Mouse (Mus musculus) lung, adult 18-20 months (tissue): ENCODE measurements around the gene Tmem164.
"Not testable (repeated sequence)": the region's sequence is repeated elsewhere in the genome, so short reads cannot be mapped to it uniquely, and the experiment has no call there.

ENCODE experiments used
- DNase-seq, 2 experiments: peaks; one replicate each; pipeline ENCODE4 v3.0.0; 2022; ENCODE audit warnings: mixed read lengths in 2 of 2

The Tmem164 gene

DNA sequence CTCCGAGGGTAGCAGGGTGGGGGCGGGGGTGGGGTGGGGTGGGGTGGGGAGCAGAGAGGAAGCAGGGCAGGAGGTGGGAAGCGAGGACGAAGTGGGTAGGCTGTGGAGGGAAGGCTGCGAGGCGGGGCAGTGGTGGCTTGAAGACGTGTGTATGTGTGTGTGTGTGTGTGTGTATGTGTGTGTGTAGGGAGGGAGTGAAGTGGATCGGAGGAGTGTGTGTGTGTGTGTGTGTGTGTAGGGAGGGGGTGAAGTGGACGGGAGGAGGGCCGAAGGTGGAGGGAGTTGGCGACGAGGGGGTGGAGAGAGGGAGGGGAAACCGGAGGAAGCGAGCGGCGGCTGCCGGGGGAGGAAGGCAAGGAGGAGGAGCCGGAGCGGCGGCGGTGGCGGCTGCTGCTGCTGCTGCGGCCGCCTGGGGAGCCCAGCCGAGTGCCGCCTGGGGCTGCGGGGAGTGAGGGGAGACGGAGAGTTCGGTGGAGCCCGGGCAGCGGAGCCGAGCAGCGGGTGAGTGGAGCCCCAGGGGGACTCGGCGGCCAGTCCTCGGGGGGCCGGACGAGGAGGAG lies at the start of gene Tmem164:
Gene Tmem164 (plus strand): TSS at position 351 of the 560 bp plus-strand sequence.
- DNase-seq, result peak; percentile 87 to 89

GRCm38 (mm10) chrX:142632990-142633389 lies 48.2 kb upstream of the Tmem164 start:
- not testable (repeated sequence) for DNase-seq

DNA sequence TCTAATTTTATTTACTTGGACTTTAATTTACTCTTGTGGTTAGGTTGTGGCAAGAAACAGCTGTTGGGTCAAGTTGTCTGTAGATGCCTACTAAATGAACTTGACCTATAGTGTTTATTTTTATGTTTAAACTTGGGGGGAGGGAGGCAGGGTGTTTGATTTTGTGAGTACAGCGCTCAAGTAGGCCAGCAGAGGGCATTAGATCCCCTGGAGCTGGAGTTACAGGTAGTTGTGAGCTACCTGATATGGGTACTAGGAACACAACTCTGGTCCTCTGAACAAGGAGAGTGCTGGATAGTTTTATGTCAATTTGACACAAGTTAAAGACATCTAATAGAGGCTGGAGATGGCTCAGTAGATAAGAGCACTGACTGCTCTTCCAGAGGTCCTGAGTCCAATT lies 34.0 kb upstream of the Tmem164 start:
- no peak for DNase-seq

DNA sequence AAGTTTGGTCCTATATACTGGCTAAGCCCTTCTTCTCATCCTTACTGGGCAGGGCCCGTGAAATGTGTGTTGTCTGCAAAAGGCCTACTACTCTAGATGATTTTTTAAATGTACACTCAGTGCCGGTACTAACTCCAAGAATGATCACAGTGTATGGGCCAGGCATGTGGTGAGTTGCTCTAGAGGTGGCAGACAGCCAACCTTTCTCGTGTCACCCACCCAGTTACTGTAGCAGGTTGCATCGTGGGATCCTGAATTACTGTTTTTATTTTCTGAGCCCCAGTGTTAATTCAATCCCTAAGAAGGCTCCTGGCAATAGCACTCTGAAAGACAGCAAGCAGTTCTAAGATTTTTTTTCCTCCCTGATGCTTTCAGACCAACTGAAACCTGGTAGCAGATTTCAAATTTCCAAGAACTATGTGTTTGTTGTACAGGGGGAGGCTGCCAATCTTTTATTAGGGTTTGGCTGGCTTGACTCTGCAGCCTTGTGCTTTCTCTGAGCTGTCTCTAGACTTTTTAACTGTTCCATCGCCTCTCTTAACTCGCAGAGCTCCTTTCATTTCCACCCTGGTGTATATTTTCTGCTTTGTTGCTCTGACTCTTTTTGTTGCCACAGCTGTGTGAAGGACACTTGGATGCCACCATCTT lies 31.0 kb upstream of the Tmem164 start:
- DNase-seq, result no peak

GRCm38 (mm10) chrX:142664704-142665422 lies 16.3 kb upstream of the Tmem164 start:
- no peak for DNase-seq

DNA sequence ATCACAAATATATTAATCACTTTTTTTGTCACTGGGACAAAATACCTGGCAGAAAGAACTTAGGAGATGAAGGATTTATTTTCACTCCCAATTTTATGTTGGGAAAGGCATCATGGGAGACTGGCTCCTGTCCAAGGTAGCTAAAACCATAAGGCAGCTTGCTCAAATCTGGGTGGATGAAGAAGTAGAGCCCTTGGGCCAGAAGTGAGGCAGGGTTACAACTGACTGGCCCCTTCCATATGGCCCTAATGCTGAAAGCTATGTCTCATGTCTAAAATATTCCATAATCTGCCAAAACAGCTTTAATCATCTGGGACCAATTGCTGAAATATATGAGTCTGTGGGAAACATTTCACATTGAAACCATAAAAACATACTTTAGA lies 15.8 kb upstream of the Tmem164 start:
- DNase-seq, result no peak

DNA sequence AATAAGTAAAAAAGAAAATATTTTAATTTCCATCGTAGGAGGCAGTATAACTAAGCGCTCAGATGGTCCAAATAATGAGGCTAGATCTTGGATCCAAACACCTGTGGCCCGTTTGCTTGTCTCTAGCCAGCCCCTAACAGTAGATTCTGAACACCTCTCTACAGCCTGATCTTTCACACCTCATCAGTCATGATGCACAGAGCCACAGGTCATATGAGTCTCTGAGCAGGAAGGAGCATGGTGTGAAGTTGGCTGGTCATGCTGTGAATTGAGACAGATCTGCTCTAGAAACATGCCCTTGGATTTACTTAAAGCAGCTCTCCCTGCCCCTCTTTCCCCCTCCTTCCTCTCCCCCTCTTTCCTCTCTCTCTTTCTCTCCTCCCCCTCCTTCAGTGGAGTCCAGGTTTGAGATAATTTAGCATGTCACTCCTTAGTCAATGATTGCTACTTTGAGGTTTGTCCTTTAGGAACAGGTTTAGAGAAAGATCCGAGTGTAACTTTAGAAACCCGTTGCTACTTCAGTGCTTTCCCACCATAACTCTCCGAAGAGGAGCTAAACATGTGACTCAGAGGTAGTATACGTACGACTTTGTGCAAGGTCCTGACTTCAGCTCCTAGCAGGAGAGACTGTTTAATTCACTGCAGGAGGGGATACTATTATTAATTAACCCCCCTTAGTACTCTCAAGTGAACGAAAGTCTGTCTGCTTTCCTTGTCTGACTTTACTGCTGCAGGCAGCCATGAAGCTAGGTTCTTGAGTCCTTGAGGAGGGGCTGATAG lies 11.7 kb upstream of the Tmem164 start:
- no peak for DNase-seq

DNA sequence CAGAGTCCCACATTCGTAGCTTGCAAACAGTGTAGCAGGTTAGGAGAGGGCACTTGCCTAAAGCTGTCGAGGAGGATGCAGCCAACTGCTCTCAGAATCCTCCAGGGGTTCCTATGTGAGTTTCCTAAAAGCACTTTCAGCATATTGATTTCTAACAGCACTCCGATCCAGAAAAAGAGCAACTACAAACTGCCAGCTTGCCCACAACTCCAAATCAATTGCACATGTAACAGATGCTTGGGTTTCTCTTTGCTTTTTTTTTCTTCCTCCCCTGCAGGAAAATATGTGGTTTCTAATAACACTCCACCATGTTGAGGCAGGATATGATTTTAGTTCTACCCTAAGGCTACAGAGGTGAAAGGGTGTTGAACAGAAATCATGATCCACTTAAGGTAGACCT lies 11.1 kb upstream of the Tmem164 start:
- no peak for DNase-seq

DNA sequence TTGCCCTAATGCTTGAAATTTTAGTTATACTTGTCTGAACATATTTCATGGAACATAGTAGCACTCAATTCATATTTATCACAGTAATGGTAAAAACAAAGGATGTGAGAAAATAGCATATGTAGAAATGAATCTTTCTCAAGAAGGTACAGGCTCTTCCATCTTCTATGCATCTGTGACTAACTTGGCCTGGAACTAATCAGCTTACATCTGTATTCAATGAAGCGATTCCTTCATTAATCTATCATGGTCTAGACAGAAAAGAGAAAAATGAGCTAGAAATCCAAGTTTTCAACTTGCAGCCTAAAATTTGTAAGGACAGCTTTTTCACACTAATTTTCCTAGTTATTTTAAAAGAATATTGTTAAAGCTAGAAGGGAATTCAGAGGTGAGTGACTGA lies 10.1 kb upstream of the Tmem164 start:
- no peak for DNase-seq

DNA sequence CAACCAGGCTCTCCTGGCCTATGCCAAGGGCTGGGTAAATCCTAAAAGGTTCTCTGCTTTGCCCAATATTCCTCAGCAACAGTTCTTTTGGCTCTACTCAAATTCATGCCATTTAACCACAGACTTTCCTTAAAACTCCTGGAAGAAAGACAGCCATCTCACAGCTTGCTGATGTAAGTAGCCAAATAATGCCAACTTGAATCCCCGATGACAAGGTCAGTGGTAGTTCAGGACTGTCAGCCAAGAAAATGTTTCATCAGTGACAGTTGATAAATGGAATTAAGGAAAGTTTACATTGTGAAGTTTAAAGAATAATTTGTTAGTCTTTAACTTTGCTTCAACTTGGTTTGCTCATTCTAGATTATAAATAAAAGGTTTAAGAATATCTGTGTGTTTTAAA lies 8.5 kb upstream of the Tmem164 start:
- DNase-seq, result no peak

DNA sequence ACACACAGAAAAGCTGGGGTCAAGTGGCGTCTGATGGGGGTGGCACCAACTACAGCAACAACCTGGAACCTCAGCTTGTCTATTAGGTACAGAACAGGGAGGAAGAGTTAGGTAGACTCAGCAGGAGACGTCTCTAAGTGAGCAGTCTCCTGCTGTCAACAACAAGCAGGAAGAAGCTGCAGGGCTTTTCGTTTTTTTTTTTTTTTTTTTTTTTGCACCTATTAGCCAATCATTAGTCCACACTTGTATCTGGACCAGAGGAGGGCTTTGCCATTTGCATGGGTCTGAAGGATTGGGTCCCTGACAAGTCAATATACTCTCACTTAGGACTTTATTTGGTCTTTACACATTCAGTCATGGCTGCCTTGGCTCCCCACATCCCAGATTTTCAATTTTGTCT lies 4.0 kb upstream of the Tmem164 start:
- no peak for DNase-seq

- no peak for DNase-seq
Measured at GRCm38 (mm10) chrX:142678499-142679474, 2.4 kb upstream of the Tmem164 start.

- DNase-seq, result no peak
Measured at GRCm38 (mm10) chrX:142679502-142680250, 1.5 kb upstream of the Tmem164 start.

DNA sequence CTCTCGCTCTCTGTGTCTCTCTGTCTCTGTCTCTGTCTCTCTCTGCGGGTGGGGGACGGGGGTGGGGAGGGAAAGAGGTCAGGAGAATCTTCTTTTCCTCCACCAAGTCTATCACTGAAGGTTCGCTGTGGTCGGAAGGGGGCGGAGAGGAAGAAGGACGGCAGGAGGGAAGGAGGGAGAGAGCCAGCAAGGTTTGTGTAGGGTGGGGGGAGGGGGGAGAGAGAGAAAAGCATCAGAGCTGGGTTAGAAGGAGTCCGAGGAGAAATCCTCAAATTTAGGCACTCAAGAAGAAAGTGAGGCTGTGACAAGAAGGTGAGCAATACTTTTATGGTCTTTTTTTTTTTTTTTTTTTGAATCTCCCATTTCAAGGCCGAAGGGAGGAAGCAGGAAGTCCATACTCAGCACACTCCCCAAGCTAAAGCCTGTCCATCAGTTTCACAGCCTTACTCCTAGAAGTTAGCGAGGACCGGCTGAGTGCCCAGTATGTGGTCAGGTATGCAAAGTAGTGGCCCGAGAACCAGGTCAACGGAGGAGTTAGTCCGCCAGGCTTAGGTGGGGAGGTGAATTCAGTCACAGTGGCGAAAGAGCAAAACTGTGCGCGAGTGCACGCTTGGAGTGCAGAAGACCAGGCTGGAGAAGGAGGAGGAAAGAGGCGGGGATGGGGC lies 683 bp upstream of the Tmem164 start:
- no peak for DNase-seq

DNA sequence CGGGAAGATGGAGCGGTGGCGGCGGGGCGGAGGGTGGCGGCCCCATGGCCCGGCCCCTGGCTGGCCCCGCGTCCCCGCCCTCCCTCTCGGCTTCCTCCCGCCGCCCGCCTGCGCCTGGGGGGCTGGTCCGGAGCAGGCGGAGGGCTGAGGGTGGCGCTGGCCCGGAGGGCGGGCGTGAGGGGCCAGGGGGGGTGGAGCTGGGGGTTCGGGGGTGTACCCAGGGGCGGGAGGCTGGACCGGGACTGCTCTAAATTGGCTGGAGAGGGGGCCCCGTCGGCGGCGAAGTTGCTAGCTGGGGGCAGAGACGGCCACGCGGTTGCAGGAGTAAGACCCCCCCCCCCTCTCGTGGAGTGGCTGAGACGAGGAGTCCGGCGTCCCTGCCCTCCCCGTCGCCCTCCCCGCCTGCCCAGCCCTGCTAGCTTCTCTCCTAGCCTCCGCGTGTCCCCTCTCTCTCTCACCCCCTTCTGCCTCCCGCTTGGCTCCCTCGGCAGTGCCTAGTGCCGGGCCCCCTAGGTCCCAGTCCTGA lies 473 bp downstream of the Tmem164 start:
- DNase-seq, result peak; percentile 70 to 73

- peak; percentile 21 to 47 for DNase-seq
Measured at GRCm38 (mm10) chrX:142682176-142682820, 1.1 kb downstream of the Tmem164 start.

DNA sequence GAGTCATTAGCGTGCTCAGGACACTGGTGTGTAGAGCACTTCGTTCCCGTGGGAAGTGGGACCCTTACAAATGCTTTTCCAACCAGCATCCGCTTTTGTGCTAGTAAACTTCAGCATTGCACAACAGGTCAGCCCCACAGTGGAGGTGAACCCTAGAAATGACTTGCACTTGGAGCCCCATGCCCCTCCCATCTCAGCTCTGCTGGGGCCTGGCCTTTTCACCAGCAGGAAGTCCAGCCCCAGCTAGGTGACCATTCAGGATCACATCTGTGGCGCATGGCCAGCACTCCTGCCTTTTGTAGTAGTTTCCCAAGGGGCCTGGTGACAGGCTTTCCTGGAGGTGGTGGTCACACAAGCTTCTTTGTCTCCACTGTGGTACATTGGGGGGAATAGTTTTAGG lies 1.8 kb downstream of the Tmem164 start:
- peak; percentile 62 to 71 for DNase-seq

DNA sequence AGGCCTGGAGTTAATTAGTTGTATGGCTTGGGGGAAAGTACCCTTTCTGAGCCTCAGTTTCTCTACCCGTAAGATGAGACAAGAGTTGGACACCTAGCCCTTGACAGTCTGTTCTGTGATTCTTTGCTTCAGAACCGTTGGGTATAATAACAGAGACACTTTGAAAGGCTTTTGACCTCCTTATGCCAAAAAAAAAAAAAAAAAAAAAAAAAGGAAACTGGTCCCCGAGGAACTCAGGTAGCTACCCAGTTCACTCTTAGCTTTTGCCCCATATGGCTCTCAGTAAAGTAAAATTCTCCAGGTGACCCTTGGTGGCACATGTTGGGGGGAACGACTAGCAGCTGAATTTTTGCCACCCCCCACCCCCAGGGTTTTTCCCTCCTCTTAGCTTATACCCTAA lies 3.5 kb downstream of the Tmem164 start:
- DNase-seq, result no peak

DNA sequence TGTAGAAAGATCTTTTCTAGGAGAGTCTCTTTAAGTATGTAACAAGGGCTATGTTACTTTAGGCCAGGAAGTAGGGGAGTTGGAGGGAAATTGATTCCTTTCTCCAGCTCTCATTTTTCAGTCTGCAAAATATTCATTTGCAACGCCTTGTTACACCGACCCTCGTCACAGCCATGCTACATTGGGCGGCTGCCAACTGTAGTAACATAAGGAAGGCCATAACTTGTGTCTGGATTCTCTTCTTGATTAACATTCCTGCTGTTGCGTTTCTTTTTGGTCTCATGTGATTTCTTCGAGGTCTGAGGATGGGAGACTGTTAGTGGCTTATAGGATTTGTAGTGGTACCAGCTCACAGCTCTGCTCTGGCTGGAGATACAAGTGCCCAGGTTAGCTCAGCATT lies 4.5 kb downstream of the Tmem164 start:
- no peak for DNase-seq

DNA sequence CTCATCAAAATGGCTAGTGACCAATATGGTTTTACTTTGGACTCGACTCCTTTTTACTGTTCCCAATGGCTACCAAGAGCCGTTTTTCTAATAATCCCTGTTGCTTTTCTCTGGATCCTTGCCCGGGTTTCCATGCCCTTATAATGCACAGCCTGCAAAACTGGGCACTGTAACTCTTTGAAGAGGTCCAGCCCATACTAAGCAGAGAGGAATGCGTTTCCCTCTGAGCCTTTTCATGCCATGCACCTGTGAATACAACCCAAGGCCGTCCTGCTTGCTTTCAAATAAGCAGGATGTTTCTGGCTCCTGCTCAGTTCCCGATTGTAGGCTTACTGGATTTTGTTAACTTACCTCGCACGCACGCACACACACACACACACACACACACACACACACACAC lies 7.3 kb downstream of the Tmem164 start:
- no peak for DNase-seq
